Mouse (Mus musculus): Measurements from ENCODE around the gene Syde2.

DNA sequence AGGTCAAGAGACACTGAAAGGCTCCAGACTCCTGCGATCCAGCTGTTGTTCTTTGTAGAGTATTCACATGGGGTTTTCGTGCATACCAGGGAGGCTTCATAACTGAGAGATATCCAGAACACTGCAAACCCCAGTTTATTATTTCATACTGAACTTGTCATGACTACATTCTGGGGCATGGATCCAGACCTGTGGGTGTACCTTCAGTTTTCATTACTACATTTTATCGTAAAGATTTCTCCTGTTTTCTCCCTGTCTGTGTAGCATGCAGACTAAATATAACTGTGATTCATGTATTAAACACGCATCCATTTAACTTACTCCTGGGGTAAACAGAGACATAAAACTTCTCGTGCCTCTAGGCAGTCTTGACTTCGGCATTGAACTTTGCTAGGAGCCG lies 12.7 kb upstream of the Syde2 start:
- TF ChIP-seq POLR2A (IDR thresholded peaks at IDR 0.05; ENCODE audit: insufficient read depth, low read depth, low read length) (no peak), CTCF (IDR thresholded peaks at IDR 0.05; ENCODE audit: insufficient read depth, low read depth, low read length) (no peak)

Measured in olfactory bulb, adult 2 months (tissue).